Mouse (Mus musculus) heart, postnatal 25 days (tissue): Measurements from ENCODE around the gene Fez1. TPM values are rescaled to one million over a fixed set of nuclear protein-coding genes. Genes with fewer than 3 reads are reported as not detected.

ENCODE experiments used
- DNase-seq: peaks from one replicate; pipeline ENCODE4 v3.0.0; 2022; ENCODE audit warnings: low spot score
- intact Hi-C: fragments of 180-260 bp; cut with DNase I; formaldehyde crosslinking; loops from one replicate; pipeline ENCODE4 v1.15.1; 2025
- total RNA-seq, 2 experiments: library from RNA; stranded (reverse); gene quantifications; 2 replicates each; pipeline ENCODE4 v1.2.3; 2021

Gene Fez1
- total RNA-seq: 1 to 10 TPM; 1.2 to 1.6 TPM

DNA sequence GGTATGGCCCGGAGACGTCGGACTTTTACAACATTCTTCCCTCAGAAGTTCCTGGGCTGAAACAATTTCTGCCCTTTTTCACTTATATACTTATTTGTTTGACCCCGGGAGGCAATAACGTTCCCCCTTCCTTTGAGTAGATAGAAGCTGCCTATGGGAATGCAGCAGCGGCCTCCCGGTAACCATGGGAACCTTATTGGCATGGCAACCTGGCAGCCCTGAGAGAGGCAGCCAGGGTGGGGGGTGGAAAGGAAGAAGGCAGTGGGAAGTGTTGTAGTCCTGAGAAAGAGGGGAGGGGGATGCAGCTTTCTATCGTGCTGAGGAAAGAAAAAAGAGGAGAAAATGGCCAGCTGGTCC lies at the start of gene Fez1:
Fez1 (plus strand) TSS at position 221 of the 357 bp plus-strand sequence.
- intact Hi-C loops: no loop called here
- no peak for DNase-seq

DNA sequence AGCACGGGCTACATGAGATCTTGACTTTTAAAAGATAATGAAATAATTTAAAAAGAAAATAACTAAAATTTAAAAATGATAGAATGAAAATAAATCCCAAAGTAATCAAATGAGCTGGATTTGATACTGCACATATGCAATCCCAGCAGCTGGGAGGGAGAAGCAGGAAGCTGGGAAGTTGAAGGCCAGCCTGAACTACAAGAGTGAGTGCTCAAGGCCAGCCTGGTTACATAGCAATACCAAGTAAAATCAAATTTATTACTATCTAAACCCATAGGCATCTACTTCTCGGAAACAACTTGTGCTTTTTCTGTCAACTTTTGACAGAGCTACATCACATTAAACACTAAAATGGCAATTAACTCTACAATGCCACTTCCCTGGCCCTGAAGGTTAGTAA lies 37.7 kb upstream of the Fez1 start:
- intact Hi-C loops: no loop called here
- no peak for DNase-seq

DNA sequence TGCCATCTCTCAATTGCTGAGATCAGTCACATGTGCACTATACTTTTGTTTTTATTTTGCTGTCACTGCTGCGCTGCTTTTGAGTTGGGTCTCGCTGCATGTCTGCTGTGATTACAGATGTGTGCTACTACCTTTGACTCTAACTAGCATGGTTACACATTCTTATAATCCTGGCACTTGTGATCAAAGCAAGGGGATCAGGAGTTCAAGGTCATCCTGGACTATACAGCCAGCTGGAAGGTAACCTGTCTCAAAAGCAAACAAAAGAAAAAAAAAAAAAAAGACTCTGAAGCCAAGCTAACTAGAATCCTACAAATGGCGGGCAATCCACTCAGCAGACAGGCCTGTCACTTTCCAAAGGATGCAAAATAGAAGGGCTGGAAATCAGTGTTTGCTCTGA lies 29.5 kb upstream of the Fez1 start:
- DNase-seq: no peak
- intact Hi-C loops: loop anchor here (10.0 kb wide), 1 partner anchor 93 kb away; no protein-coding TSS in a partner anchor

DNA sequence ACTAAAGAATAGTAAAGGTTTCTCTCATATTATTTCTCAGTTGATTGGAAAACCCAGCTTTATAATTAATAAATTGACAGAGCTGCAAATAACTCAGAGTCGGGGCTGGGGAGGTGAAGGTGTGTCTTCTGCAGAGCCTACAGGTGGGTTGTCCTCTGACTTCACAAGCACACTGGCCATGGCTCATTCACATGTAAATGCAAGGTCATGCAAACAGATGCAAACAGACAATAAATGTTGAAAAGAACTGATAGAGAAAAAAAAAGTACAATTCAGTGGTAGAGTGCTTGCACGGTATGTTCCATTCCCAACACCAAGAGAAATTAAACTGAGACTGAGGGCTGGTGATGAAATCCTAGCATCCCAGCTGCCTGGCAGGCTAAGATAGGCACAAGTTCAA lies 27.2 kb upstream of the Fez1 start:
- DNase-seq: no peak
- intact Hi-C loops: loop anchor here (10.0 kb wide), 1 partner anchor 90 kb away; no protein-coding TSS in a partner anchor

DNA sequence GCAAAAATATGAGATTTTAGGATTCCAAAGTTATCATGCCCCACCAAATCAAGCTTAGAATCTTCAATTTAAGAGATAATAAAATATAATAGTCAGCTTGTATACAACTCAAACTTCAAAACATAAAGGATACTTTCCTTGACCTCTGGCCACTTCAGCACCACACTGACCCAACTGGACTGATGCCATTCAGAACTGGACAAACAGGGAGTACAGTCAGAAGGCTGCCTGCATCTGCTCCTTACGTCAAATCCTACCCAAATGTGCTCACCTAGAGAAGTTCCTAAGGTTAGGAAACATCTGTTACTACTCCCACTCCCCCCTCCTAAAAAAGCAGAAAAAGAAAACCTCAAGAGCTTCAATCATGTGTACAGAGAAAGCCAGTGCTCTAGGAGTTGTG lies 26.1 kb upstream of the Fez1 start:
- intact Hi-C loops: loop anchor here (10.0 kb wide), 1 partner anchor 89 kb away; no protein-coding TSS in a partner anchor
- no peak for DNase-seq

DNA sequence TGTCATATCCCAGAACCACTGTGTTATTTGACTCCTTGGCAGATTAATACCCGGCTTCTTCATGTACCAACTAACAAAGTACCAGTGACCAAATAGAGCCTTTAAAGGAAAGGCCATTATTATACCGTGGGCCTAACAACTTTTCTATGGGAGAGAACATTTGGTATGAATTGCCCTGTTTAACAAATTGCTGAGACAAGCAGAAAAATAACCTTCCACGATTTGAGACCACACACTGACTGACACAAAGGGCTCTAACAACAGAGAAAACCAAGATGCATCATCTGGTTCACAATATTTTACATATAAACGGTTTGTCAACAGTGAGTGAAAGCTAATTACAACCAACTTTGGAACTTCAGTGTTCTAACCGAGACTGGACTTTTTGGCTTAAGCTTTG lies 25.4 kb upstream of the Fez1 start:
- DNase-seq: no peak

DNA sequence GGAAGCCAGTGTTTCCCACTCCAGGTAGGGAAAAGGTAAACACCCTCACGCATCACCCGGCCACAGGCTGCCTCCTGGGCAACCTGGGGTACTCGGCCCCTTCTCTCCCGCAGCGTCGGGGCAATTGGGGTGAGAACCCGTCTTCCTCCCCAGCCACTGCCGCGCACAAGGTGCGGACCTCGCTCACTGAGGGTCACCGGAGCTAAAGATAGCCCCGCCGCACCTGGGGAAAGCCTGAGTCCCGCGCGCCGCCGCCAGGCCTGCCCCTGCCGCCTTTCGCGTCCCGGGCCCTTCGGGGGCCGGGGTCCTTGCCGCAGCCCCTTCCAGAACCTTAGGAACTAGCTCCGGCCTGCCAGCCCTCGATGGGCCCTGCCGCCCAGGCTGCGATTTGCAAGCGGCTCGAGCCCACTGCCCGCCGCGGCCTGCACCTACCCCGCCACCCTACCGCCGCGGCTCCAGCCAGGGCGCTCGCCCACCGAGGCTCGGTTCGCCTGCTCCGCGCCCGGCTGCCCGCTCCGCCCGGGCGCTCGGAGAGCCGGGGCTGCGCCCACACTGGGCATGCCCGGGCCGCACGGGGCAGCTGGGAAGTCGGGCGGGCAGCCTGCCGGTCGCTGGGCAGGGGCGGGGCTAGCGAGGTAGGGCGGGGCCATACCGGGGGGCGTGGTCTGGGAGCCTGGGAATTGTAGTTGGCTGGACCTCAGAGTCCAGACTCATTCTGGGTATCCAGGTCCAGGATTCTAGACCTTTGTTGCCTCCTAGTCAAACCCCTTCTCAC lies 24.7 kb upstream of the Fez1 start, which contains the start of gene Ei24:
Ei24 (minus strand) TSS at position 613 of the 775 bp plus-strand sequence.
- intact Hi-C loops: loop anchor here (1.0 to 10.0 kb wide), 2 partner anchors 34 to 88 kb away; no protein-coding TSS in a partner anchor
- peak; percentile 84 for DNase-seq

More for the DNA sequence above, 25.4 kb upstream of the Fez1 start:
- intact Hi-C loops: loop anchor here (10.0 kb wide), 1 partner anchor 89 kb away; no protein-coding TSS in a partner anchor

DNA sequence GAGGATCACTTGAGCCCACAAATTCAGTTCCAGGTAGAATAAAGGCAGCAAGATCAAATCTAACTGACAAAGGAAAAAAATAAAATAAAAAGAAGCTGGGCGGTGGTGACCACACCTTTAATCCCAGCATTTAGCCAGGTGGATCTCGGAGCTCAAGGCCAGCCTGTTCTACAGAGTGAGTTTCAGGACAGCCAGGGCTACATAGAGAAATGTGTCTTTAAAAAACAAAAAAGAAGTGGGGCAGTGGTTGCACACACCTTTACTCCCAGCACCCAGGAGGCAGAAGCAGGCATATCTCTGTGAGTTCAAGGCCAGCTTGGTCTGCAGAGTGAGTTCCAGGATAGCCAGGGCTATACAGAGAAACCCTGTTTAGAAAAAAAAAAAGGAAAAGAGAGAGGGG lies 19.7 kb upstream of the Fez1 start:
- no peak for DNase-seq
- intact Hi-C loops: no loop called here

DNA sequence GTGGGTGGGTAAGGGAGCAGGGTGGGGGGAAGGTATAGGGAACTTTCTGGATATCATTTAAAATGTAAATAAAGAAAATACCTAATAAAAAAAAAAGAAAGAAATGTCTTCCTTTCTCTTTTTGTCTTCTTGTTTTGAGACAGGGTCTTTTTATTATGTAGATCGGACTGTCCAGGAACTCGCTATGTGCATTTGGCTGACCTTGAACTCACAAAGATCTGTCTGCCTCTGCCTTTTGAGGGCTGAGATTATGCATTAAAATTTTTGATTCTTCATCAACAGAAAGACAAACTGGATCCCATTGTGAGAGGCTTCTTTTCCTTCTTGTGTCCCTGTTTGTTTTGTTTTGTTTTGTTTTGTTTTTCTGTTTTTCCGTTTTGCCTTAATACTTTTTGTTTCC lies 18.7 kb upstream of the Fez1 start:
- intact Hi-C loops: no loop called here

DNA sequence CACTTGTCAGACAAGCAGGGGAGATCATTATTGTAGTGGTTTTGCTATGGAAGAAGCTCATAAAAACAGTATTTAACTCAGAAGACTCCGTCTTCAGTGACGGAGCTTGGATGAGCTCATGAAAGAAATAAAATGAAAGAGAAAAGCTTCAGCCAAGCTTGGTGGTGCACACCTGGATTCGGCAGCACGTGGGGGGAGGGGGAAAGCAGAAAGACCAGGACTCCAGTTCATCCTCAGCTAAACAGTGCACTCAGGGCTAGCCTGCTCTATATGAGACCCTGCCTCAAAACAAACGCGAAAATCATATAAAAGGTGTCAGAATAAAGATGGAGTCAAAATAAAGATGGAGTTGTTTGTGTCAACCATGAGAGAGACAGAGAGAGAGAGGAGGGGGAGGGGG lies 18.3 kb upstream of the Fez1 start:
- no peak for DNase-seq
- intact Hi-C loops: no loop called here

More for the DNA sequence above, 18.7 kb upstream of the Fez1 start:
- no peak for DNase-seq

DNA sequence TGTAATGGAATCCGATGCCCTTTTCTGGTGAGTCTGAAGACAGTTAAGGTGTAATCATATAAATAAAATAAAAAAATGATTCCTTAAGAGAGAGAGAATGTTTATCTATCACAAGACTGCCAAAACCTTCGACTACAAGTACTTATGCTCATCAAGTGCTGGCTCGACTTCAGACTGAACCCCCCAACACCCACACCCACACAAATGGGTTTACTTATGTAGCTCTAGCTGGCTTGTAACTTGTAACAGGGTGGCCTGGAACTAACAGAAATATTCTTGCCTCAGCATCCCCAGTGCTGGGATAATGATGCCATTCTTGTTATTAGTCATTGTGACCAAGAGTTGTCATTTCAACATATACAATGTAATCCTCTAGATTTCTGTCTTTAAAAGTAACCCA lies 17.7 kb upstream of the Fez1 start:
- intact Hi-C loops: no loop called here
- no peak for DNase-seq

DNA sequence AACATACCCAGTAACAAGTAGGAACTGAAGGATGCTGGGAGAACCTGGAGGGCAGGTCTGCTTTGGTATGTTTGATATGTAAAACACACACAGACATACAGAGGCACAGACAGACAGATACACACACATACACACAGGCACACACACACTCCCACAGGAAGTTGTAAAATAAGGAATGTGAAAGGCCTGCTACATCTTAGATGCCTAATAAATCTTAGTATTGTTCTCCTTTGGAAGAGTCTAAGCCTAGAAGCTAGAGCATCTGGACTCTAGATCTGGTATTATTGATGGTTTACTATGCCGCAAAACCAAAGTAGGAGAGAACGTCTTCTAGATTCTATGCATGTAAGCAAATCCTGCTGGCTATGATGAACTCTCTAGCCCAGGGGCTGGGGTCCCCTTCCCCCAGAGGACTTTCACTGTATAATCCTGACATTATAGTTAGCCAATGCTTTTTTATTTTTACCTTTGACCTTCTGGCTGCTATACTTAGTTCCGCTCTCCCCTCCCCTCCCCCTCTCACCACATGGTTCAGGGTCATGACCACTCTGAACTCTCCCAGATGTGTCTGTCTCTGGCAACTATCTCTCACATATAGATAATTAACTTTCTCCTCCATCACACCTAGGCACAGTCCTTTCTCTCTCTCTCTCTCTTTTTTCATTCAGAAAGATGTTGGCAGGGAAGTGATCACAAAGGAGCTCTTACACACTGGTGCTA lies 16.2 kb upstream of the Fez1 start:
- no peak for DNase-seq
- intact Hi-C loops: no loop called here

DNA sequence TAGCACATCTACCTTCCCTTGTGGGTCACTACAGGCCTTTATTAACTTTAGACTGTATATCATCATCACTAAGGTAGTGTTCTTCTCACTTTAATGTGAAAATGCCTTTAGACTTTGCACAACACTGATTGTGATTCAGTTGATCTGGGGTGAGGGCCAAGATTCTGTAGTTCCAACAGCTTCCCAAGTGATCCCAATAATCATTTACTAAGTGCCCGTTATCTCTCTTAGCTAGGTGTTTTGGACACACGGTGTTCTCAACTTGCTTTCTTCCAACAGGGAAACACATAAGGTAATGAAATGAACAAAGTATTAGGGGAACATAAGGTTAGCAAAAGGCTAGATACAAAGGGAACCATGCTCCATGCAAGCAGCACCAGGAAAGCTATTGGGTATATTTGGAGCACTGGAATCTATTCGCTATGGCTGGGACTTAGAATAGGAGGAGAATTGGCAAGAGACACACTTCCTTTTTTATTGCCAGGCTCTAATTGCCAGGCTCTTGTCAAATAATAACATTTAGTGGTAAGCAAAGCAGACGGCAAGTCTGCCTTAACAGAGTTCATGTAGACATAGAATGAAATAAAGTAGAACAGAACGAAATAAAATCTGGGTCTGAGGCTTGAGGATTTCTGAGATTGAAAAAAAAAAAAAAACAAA lies 13.4 kb upstream of the Fez1 start:
- no peak for DNase-seq
- intact Hi-C loops: no loop called here

DNA sequence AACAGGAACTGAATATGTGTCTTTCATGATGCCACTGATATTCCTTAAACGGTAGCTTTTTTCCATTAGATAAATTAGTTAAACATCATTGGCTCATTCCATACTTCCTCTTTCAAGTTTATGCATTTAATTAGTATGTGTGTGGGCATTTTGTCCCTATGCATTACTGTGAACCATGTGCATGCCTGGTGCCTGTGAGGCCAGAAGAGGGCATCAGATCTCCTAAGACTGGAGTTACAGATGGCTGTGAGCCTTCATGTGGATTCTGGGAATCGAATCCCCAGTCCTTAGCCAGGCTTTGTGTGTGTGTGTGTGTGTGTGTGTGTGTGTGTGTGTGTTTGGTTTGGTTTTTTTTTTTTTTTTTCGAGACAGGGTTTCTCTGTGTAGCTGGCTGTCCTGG lies 7.2 kb upstream of the Fez1 start:
- intact Hi-C loops: no loop called here
- DNase-seq: no peak

DNA sequence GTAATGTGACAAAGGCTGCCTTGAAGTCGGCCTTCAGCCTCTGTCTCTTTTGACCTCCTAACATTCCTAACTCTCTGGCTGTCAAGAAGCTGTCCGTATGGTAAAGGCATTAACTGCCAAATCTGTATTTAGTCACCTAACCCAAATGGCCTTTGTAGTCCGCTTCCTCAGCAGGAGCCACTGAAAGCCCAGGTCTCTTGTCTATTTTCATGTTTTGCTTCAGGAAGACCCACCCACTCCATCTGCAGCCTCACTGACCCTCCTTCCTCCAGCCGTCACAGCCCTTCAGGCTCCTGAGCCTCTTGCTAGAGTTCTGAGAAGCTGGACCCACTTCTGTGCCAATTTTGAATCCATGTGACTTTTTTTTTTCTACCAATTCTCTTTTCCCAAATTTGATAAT lies 2.8 kb upstream of the Fez1 start:
- no peak for DNase-seq
- intact Hi-C loops: no loop called here

DNA sequence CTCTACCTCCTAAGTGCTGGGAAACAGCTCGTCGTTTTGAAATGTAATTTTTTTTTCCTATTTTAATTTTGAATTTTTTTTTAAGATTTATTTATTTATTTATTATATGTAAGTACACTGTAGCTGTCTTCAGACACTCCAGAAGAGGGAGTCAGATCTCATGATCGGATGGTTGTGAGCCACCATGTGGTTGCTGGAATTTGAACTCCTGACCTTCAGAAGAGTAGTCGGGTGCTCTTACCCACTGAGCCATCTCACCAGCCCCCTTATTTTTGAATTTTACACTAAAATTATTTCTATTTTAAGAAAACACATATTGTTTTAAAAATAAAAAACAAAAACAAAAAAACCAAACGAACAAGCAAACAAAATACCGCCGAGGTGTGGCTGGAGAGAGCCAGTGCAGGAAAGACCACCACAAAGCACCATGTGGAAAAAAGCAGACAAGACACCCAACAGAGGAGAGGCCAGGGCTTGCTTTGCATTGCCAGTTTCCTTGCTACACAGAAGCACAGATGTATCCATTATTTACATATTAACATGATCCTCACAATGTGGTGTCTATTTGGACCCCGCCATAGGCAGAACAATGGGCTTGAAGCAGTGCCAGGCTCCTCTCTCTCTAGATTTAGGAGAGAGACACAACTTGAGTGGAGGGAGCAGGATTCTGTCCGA lies 558 bp upstream of the Fez1 start:
- DNase-seq: no peak
- intact Hi-C loops: no loop called here

DNA sequence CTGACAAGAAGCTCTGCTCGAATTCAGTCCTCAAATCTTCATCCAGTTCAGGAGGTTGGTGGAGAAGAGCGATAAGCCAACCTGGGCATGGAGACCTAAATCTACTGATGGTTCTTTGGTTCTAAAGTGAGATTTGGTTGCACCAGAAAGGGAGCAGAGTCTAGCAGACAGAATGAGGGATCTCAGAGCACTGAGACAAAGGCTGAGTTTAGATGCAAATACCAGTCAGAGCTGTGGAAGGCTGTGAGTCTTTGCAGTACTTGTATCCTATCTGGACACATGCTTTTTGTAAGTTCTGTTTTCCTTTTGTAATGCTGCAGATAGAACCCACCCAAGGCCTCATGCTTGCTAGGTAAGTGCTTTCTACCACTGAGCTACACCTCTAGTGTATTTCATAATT lies 360 bp downstream of the Fez1 start:
- DNase-seq: no peak
- intact Hi-C loops: no loop called here

DNA sequence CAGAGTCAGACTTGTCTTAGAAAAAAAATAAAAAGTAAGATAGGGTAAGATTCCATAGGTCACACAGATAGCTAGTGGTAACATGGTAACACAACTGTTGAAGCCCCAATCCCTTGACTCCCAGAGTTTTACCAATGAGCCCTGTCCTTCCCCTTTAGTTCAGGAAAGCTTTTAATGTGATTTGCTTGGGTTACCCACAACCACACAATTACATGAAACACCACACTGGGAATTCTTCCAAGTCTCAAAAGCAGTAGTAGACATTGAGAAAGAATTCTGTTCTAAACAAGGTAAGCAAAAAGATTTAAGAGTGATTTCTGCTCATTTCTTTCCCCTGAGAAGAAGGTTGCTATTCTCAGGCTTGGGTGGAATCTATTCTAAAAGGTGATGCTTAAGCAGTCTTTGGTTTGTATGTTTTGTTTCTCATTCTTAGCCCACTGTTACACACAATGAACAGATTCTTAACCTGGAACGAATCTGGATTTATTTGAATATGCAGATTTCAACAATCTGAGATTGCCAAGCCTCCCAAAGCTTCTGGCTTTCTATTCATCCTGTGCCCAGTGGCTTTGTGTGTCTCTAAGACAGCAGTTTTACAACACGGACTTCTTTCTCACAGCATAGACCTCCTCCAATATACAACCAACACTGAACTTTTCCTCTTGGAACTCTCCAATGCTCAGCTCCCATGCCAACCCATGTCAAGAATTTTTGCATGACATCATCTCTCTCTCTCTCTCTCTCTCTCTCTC lies 5.1 kb downstream of the Fez1 start:
- intact Hi-C loops: no loop called here
- no peak for DNase-seq

DNA sequence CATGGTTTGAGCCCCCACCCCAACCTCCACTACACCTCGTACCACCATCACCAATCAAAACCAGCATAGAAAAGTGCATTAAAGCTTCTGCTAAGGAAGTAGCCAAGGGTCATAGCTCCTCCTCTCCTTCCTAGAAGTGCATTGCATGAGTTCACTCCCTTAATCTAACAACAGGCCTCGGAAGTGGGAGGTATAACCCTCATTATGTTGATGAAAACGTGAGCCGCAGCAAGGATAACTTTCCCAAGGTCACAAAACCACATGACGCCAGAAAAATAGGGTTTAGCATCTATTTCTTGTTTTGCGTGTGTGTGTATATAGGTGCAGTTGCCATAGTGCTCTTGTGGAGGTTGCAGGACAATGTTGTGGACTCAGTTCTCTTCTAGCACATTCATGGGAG lies 9.7 kb downstream of the Fez1 start:
- intact Hi-C loops: loop anchor here (1.0 kb wide), 1 partner anchor 34 kb away; the partner anchor contains the start of gene Ei24
- no peak for DNase-seq
